Mouse (Mus musculus) cortical plate, adult 2 months (tissue): ENCODE measurements around the gene Kctd20.

Experiments used
- CTCF ChIP-seq: fragments of 200-500 bp; IDR thresholded peaks from 2 replicates; pipeline ENCODE4 v1.5.1; 2011; ENCODE audit warnings: mild to moderate bottlenecking, control low read depth, low read length; ENCODE audit not compliant: insufficient read depth; ENCODE audit errors: extremely low read depth
- POLR2A ChIP-seq: fragments of 200-500 bp; IDR thresholded peaks from 2 replicates; pipeline ENCODE4 v1.6.1; 2011; ENCODE audit warnings: mild to moderate bottlenecking, low read length, control low read depth; ENCODE audit not compliant: insufficient read depth; ENCODE audit errors: extremely low read depth

DNA sequence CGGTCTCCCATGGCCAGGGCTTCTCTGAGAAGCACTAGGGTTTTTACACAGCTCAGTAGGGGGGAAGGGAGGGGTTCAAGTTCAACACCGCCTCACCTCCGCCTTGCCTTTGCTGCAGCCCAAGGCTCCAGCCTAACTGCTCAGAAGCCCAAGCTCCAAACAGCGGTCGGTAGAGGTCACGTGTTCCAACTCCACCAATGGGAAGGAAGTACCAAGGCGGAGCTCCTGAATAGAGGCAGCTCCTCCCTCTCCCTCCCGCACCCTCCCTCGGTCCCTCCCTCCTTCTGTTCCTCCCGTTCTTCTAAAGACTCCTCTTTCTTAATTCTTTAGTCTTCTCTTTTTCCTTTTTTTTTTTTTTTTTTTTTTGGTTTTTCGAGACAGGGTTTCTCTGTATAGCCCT is 9.6 kb upstream of the Kctd20 start:
- no peak for TF ChIP-seq CTCF
- TF ChIP-seq POLR2A = no peak
